Mouse (Mus musculus): ENCODE measurements around the gene Tle6. TPM values are rescaled to one million over a fixed set of nuclear protein-coding genes. Genes with fewer than 3 reads are reported as not detected.

Gene Tle6
- polyA plus RNA-seq, 1 experiment, result 21.2 TPM

DNA sequence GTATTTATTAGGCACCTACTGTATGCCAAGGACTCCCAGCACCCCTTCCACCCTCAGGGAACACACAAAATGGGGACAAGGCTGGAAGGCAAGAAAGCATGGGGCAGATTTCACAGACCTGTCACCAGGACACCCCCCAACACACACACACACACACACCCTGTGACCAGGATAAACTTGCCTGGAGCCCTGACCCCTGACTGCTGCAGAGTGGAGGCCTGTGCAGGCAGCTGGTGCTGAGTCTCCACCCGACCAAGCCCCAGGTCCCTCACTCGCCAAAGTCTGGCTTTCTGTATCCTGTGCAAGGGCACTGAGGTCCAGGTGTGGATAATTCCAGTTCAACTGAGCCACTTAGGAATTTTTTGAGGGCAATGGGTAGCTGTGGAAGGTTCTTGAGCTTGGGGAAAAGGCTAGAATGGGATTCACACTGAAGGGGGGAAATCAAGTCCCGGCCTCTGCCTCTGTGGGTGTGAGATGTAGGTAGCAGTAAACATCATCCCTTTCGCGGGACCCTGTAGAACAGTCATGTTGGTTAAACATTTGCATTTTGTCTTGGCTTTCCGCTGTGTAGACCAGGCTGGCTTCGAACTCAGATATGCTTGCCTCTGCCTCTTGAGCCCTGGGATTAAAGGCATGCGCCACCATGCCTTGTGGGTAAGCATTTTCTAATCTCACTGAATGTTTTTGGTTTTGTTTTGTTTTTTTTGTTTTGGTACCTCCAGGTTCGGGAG lies 31.2 kb downstream of the Tle6 start:
- H3K27ac ChIP-seq (ENCODE audit: insufficient read depth, low read length), result no peak overlapping the region

DNA sequence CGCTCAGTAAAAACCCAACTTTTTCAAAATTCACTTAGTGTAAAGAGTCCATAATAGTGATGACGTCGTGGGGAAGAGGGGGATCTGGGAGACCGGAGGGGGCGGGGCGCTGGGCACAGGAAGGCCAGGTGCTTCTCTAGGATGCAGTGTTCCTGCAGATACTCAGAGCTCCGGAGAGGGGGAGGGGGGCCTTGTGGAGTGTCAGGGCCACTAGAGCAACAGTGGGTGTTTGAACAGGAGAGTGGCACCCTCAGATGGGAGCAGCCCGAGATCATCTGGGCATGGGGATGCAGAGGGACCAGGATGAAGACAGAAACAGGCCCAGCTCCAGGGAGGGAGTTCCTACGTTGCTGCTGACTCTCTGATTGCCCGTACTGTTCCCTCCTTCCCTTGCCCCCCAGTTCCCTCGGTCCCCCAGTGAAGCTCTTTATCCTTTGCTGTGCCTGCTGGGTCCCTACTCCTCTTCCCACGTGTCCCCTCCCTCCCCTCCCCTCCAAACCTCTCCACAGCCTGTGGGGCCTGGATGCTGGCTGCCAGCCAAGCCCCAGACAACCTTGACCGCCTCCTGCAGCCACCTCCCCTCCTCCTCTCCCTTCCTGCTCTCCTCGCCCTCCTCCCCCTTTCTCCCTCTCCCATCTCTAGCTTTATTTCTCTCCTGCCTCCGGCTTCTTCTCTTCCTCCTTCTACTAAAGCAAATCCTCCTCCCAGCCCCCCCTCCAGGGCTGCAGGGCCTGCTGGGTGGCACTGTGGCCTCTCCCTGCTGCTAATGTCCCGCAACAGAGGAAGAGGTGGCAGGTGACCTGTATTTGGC lies 32.3 kb downstream of the Tle6 start:
- TF ChIP-seq POLR2A (IDR thresholded peaks at IDR 0.05; ENCODE audit: extremely low read depth, insufficient read depth, low read length) (no peak), CTCF (IDR thresholded peaks at IDR 0.05; ENCODE audit: extremely low read depth, insufficient read depth, low read length) (no peak)
- Histone ChIP-seq H3K4me3 (ENCODE audit: insufficient read depth, low read length) (no peak overlapping the region), H3K4me1 (ENCODE audit: control insufficient read depth, insufficient read depth, low read length) (no peaks in the 10 kb centered on the region), H3K27ac (ENCODE audit: insufficient read depth, low read length) (no peak overlapping the region)

More for the DNA sequence above, 31.2 kb downstream of the Tle6 start:
- no peak for TF ChIP-seq CTCF (IDR thresholded peaks at IDR 0.05; ENCODE audit: extremely low read depth, insufficient read depth, low read length)
- TF ChIP-seq POLR2A (IDR thresholded peaks at IDR 0.05; ENCODE audit: extremely low read depth, insufficient read depth, low read length), result no peak
- Histone ChIP-seq H3K4me1 (ENCODE audit: control insufficient read depth, insufficient read depth, low read length) (0 out of 2 replicates have a peak, but pooled peaks cover under 1% of the 10 kb centered on the region), H3K4me3 (ENCODE audit: insufficient read depth, low read length) (no peak overlapping the region)

DNA sequence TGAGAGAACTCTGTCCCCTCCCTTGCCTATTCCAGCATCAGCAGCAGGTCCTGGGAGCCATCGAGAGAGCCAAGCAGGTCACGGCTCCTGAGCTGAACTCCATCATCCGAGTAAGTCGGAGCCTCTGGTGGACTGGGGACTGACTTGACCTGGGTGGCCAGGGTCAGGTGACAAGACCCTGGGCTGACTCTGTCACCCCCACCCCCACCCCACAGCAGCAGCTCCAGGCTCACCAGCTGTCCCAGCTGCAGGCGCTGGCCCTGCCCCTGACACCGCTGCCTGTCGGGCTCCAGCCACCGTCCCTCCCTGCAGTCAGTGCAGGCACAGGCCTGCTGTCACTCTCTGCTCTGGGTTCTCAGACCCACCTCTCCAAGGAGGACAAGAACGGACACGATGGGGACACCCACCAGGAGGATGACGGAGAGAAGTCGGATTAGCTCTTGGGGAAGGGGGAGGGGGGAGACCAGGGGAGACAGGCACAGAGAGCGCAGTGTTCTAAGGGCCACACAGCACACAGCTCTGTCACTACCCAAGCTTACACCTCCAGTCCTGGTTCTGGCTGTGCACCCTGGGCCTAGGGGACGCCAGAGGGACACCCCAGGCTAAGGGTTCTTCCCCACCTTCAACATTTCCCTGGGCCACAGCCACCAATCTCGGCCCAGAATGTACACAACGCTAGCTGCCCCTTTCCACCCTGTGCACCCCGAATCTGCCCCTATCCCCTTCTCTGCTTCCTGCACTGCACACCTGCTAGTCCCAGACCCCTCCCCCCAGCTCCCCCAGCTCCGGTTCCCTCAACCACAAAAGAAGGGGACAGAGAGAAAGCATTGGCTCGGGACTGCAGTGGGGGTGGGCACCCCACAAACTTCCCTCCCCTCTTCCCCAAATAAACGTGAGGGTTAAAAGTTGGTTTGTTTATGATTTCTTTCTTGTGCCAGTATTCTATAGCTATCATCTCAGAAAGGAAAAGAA lies 35.3 kb downstream of the Tle6 start:
- no peak overlapping the region for H3K4me3 ChIP-seq (ENCODE audit: insufficient read depth, low read length)
- peaks cover 2% of the 10 kb centered on the region; the same call in 1 of the 2 replicates for H3K4me1 ChIP-seq (ENCODE audit: control insufficient read depth, insufficient read depth, low read length)
- H3K27ac ChIP-seq (ENCODE audit: insufficient read depth, low read length), result no peak overlapping the region
- no peak for TF ChIP-seq CTCF (IDR thresholded peaks at IDR 0.05; ENCODE audit: extremely low read depth, insufficient read depth, low read length)
- TF ChIP-seq POLR2A (IDR thresholded peaks at IDR 0.05; ENCODE audit: extremely low read depth, insufficient read depth, low read length), result no peak

DNA sequence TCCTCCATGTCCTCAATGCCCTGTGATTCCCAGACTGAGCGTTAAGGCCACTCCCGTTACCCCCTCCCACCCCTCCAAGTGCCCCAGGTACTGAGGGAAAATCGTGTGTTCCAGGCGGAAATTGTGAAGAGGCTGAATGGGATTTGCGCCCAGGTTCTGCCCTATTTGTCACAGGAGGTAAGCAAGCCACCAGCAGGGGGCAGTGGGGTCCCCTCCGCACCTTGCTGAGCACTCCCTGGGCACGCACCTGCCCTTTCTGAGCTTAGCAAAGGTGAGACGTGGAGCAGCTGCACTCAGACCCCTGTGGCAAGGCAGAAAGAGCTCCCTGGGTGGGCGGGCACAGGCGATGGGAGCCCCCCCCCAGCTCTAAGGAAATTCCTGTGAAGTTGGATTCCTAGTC lies 36.1 kb downstream of the Tle6 start:
- Histone ChIP-seq H3K27ac (ENCODE audit: insufficient read depth, low read length) (no peak overlapping the region), H3K4me1 (ENCODE audit: control insufficient read depth, insufficient read depth, low read length) (peaks cover 2% of the 10 kb centered on the region; the same call in 1 of the 2 replicates)
- TF ChIP-seq POLR2A (IDR thresholded peaks at IDR 0.05; ENCODE audit: extremely low read depth, insufficient read depth, low read length) (no peak), CTCF (IDR thresholded peaks at IDR 0.05; ENCODE audit: extremely low read depth, insufficient read depth, low read length) (peak; percentile 54)

DNA sequence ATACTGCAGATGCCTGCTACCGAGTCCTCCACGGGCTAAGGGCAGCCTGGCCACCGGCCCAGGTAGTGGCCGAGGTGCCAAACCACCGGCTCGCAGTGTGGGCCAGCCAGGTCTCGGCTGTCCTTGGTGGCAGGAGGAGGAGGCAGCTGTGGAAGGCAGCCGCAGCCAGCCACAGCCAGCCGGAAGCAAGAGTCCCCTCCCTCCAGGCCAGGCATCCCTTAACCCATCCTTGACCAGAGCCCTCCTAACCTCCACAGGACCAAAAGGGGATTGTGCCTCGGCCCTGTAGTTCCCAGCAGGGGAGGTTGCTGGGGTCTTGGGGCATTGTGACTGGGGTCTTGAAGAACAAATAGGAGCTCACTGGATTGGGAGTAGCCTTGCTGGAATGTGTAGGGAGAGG lies 36.7 kb downstream of the Tle6 start:
- no peak overlapping the region for H3K27ac ChIP-seq (ENCODE audit: insufficient read depth, low read length)
- H3K4me1 ChIP-seq (ENCODE audit: control insufficient read depth, insufficient read depth, low read length), result peaks cover 2% of the 10 kb centered on the region; the same call in 1 of the 2 replicates
- H3K4me3 ChIP-seq (ENCODE audit: insufficient read depth, low read length), result no peak overlapping the region
- TF ChIP-seq CTCF (IDR thresholded peaks at IDR 0.05; ENCODE audit: extremely low read depth, insufficient read depth, low read length) (no peak), POLR2A (IDR thresholded peaks at IDR 0.05; ENCODE audit: extremely low read depth, insufficient read depth, low read length) (no peak)

More for the DNA sequence above, 36.1 kb downstream of the Tle6 start:
- no peak overlapping the region for H3K4me3 ChIP-seq (ENCODE audit: insufficient read depth, low read length)

DNA sequence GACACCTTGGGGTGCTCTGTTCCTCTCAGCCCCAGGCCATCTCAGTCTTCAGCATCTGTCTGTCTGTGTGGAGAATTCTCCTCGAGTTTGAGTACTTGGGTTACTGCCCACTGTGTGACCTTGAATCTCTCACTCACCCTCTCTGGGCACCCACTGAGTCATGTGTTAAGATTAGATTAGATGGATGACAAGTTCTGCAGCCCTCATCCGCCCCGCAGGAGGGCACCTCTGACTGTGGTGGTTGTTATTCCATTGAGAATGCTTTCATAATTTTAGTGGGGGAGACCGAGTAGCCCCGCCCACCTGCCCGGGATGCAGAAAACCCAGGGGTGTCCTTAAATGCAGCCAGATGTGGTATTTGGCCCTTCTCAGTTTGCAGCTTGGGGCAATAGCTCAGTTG lies 37.4 kb downstream of the Tle6 start:
- no peak for TF ChIP-seq POLR2A (IDR thresholded peaks at IDR 0.05; ENCODE audit: extremely low read depth, insufficient read depth, low read length)
- no peak for TF ChIP-seq CTCF (IDR thresholded peaks at IDR 0.05; ENCODE audit: extremely low read depth, insufficient read depth, low read length)
- no peak overlapping the region for H3K4me3 ChIP-seq (ENCODE audit: insufficient read depth, low read length)
- H3K4me1 ChIP-seq (ENCODE audit: control insufficient read depth, insufficient read depth, low read length), result peaks cover 4% of the 10 kb centered on the region; the same call in 1 of the 2 replicates
- no peak overlapping the region for H3K27ac ChIP-seq (ENCODE audit: insufficient read depth, low read length)

DNA sequence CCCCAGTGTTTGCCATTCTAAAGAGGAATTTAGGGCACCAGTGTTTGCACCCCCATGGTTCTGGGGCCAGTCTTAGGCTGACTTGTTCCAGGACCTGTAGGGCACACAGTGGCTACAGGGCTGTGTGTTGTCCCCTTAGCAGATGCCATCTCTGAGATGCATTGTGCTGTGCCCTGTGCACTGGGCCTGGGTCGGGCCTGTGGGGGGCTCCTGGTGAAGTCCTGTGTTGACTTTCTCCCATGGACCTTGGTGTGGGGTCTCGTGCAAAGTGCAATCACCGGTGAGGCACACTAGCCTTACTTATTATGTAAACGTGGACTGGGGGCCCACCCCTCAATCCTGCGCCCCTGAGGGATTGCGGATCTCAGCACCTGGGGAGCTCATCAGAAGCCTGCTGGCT lies 38.5 kb downstream of the Tle6 start:
- H3K4me1 ChIP-seq (ENCODE audit: control insufficient read depth, insufficient read depth, low read length), result peaks cover 4% of the 10 kb centered on the region; the same call in 1 of the 2 replicates
- TF ChIP-seq POLR2A (IDR thresholded peaks at IDR 0.05; ENCODE audit: extremely low read depth, insufficient read depth, low read length) (no peak), CTCF (IDR thresholded peaks at IDR 0.05; ENCODE audit: extremely low read depth, insufficient read depth, low read length) (no peak)
- H3K27ac ChIP-seq (ENCODE audit: insufficient read depth, low read length), result no peak overlapping the region
- H3K4me3 ChIP-seq (ENCODE audit: insufficient read depth, low read length), result no peak overlapping the region

DNA sequence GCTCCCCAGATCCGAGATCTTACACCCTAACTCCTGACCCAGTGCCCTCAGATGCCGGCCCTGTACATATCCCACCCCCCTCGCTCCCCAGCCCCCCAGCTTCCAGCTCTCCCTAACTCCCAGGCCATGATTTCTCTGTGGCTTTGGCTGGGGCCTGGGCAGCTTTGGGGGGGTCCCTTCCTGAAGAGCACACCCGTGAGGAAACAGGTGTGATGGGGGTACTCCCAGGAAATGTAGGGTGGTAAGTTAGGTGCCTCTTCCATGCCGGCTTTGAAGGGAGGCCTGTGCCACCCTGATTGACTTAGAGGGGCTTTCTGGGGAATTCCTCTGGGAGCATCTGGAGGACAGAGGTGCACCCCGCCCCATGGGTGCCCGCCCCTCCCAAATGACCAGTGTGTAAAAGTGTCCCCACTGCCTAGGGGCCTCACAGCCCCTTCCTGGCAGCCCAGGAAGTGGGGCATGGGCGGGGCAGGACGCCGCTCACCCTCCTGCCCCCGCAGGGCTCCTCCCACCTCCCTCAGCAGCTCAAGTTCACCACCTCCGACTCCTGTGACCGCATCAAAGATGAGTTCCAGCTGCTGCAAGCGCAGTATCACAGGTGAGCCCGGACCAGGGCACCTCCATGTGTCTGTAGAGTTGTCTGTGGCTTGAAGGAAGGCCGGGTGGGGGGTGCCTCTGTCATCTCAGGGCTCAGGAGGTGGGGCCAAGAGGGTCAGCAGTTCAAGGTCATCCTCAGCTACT lies 40.0 kb downstream of the Tle6 start:
- Histone ChIP-seq H3K4me1 (ENCODE audit: control insufficient read depth, insufficient read depth, low read length) (peaks cover 4% of the 10 kb centered on the region; the same call in 1 of the 2 replicates), H3K4me3 (ENCODE audit: insufficient read depth, low read length) (peak overlapping the region; percentile 100), H3K27ac (ENCODE audit: insufficient read depth, low read length) (no peak overlapping the region)
- TF ChIP-seq POLR2A (IDR thresholded peaks at IDR 0.05; ENCODE audit: extremely low read depth, insufficient read depth, low read length) (no peak), CTCF (IDR thresholded peaks at IDR 0.05; ENCODE audit: extremely low read depth, insufficient read depth, low read length) (no peak)

Data from cortical plate, adult 2 months (tissue).